Mouse (Mus musculus): ENCODE measurements around the gene Washc3.

DNA sequence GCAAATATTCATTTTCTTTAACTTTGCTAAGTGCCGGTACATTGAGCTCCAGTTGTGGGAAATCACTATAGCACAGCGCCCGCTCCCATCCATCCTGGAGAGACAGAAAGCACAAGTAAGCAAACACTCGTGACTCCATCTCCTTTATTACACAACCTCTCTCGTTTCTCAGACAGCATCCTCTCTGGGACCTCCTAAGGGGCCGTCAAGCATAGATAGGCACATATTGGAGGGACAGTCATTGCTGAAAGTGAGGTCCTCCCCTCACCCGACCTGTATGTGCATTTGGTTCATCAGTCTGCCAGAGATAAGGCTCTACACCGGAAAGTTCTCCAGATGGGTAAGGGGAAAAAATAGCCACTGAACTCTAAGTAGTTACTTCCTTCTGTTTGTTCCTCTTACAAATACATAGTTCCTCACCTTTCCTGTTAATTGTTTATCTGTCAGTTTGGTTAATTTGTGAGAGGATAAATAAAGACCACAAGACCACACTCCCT lies 27.7 kb downstream of the Washc3 start:
- TF ChIP-seq CTCF (IDR thresholded peaks at IDR 0.05; ENCODE audit: extremely low read depth, insufficient read depth, insufficient read length, insufficient replicate concordance) (no peak), POLR2A (IDR thresholded peaks at IDR 0.05; ENCODE audit: low read depth, low read length) (no peak)

Data from spleen, adult 2 months (tissue).